Mouse (Mus musculus): Measurements from ENCODE around the gene Cant1.

Cant1 gene

GRCm38 (mm10) chr11:118418834-118419504 lies at the start of gene Cant1:
Cant1 (minus strand) TSS chr11:118419086.
- peaks cover 29% of the 10 kb centered on the region for H3K36me3 ChIP-seq (ENCODE audit: insufficient read depth, low read length)

DNA sequence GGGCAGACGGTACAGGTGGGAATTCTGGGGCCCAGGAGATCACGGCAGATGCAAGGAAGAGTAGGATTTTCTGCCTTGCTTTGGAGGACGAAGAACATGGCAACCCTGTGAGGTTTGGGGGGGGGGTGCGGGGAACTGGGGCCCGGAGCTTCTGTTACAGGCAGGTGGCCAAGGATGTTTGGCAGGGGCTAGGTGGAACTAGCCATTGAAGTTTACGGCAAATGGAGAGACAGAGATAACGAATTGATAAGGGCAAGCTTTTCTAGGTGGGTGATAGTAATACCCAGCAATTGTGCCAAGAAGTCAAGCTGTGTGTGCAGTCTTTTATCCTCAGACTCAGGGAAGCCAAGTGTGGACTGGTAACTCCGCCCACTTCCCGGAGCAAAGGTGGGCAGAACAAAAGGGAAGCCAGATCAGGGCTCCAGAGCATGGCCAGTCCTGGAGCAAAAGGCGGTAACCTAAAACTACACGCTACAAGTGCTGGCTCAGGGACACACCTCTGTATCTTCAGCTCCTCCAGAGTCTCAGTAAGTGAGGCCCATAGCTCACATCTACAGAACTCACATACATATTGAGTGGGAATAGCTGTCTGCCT lies 48.7 kb upstream of the Cant1 start:
- TF ChIP-seq NANOG (IDR thresholded peaks at IDR 0.05; ENCODE audit: borderline replicate concordance, low read length) (no peak), CTCF (conservative IDR thresholded peaks at IDR 0.05; ENCODE audit: low read length) (no peak), POU5F1 (IDR thresholded peaks at IDR 0.05; ENCODE audit: borderline replicate concordance, low read length) (no peak)
- H3K9me3 ChIP-seq (ENCODE audit: low read length) = 0 out of 2 replicates have a peak, but pooled peaks cover 3% of the 10 kb centered on the region

More at GRCm38 (mm10) chr11:118418834-118419504, at the start of gene Cant1:
- TF ChIP-seq POU5F1 (IDR thresholded peaks at IDR 0.05; ENCODE audit: borderline replicate concordance, low read length) (no peak), NANOG (IDR thresholded peaks at IDR 0.05; ENCODE audit: borderline replicate concordance, low read length) (no peak)
- Histone ChIP-seq H3K4me3 (replicated peaks; ENCODE audit: low read length) (peak within 1 kb of the TSS; percentile 98), H3K27me3 (ENCODE audit: insufficient read depth, low read length) (no peaks in the 10 kb centered on the region), H3K4me1 (replicated peaks; ENCODE audit: low read depth, low read length) (peaks cover 44% of the 10 kb centered on the region), H3K9me3 (ENCODE audit: low read length) (no peaks in the 10 kb centered on the region)

DNA sequence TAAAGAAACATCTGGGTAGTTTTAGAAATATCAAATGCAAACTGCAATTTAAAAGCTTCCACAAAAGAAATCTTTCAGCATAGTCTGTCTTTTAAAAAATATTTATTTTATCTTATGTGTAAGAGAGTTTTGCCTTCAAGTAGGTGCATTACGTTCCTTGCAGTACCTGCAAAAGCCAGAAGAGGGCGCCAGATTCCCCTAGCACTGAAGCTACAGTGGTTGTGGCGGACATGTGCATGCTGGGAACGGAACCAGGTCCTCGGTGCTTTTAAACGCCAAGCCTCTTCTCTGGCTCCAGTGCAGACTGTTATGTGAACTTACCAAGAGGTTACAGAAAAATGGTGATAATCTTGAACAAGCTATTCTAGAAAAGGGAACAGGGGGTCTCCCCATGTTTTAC lies 41.4 kb upstream of the Cant1 start:
- H3K36me3 ChIP-seq (ENCODE audit: insufficient read depth, low read length) = no peaks in the 10 kb centered on the region
- H3K4me3 ChIP-seq (replicated peaks; ENCODE audit: low read length) = no peak overlapping the region
- H3K9me3 ChIP-seq (ENCODE audit: low read length) = peaks cover 3% of the 10 kb centered on the region; the same call in 1 of the 2 replicates
- peak; percentile 98 for TF ChIP-seq CTCF (conservative IDR thresholded peaks at IDR 0.05; ENCODE audit: low read length)
- TF ChIP-seq POU5F1 (IDR thresholded peaks at IDR 0.05; ENCODE audit: borderline replicate concordance, low read length) = no peak
- H3K27me3 ChIP-seq (ENCODE audit: insufficient read depth, low read length) = peaks cover 12% of the 10 kb centered on the region; the same call in 1 of the 2 replicates
- H3K4me1 ChIP-seq (replicated peaks; ENCODE audit: low read depth, low read length) = peaks cover 47% of the 10 kb centered on the region

More for the DNA sequence above, 48.7 kb upstream of the Cant1 start:
- peaks cover 13% of the 10 kb centered on the region; the same call in 1 of the 2 replicates for H3K36me3 ChIP-seq (ENCODE audit: insufficient read depth, low read length)
- H3K27me3 ChIP-seq (ENCODE audit: insufficient read depth, low read length) = no peaks in the 10 kb centered on the region
- H3K4me1 ChIP-seq (replicated peaks; ENCODE audit: low read depth, low read length) = peaks cover 54% of the 10 kb centered on the region
- peak overlapping the region; percentile 46 for H3K4me3 ChIP-seq (replicated peaks; ENCODE audit: low read length)

DNA sequence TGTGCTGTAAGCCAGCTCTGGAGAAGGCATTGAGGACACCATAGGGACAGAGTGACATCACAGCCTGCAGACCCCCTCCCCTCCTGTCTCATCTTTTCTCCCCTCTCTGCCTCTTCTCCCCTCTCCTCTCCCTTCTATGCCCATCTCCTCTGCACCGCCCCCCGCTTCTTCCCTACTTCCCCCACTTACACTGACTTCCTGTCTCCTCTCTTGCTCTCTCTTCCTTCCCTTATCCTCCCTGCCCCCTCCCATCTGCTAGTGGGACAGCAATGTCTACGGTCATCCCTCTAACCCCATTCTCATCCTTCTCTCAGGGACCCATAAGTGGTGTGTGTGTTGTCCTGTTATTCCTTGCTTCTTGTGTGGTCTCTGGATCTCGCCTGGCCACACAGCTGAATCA lies 40.6 kb upstream of the Cant1 start:
- Histone ChIP-seq H3K4me3 (replicated peaks; ENCODE audit: low read length) (no peak overlapping the region), H3K36me3 (ENCODE audit: insufficient read depth, low read length) (no peaks in the 10 kb centered on the region), H3K4me1 (replicated peaks; ENCODE audit: low read depth, low read length) (peaks cover 50% of the 10 kb centered on the region), H3K27me3 (ENCODE audit: insufficient read depth, low read length) (peaks cover 12% of the 10 kb centered on the region; the same call in 1 of the 2 replicates), H3K9me3 (ENCODE audit: low read length) (peaks cover 3% of the 10 kb centered on the region; the same call in 1 of the 2 replicates)
- no peak for TF ChIP-seq NANOG (IDR thresholded peaks at IDR 0.05; ENCODE audit: borderline replicate concordance, low read length)
- TF ChIP-seq CTCF (conservative IDR thresholded peaks at IDR 0.05; ENCODE audit: low read length) = no peak
- no peak for TF ChIP-seq POU5F1 (IDR thresholded peaks at IDR 0.05; ENCODE audit: borderline replicate concordance, low read length)

DNA sequence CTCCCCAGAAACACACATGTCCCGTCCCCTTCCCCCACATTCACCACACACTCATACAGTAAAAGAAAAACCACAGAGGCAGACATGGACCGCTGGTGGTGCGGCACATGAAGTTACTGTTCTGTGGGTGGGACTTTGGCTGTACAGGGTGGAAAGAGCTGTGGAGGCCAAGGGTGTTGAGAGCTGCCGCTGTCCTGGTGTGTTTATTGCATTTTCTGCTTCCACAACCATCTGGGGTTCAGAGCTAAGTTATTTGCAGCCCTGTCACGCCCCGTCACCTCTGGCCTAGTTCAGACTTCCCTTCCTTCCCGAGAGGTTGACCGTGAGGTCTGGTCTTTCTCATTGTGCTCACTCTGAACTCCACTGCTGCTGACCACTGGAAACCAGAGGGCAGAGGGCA lies 40.2 kb upstream of the Cant1 start:
- peaks cover 12% of the 10 kb centered on the region; the same call in 1 of the 2 replicates for H3K27me3 ChIP-seq (ENCODE audit: insufficient read depth, low read length)

DNA sequence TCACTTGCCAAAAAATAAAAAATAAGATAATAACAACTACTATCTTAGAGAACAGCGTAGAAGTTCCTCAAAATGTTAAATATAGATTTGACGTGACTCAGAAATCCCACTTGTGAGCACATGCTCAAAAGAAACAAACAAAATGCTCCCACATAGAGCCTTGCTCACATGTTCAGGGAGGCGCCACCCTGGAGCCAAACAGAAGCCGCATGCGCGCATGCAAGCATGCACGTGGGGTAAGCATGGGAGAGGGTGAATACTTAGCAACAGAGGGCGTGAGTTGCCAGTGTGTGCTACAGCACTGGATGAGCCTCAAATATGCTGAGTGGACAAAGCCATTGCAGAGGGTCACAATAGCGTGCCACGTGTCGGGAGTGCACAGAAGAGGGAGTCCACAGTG lies 38.1 kb upstream of the Cant1 start:
- Histone ChIP-seq H3K27me3 (ENCODE audit: insufficient read depth, low read length) (peaks cover 12% of the 10 kb centered on the region; the same call in 1 of the 2 replicates), H3K9me3 (ENCODE audit: low read length) (peaks cover 3% of the 10 kb centered on the region; the same call in 1 of the 2 replicates), H3K36me3 (ENCODE audit: insufficient read depth, low read length) (no peaks in the 10 kb centered on the region), H3K4me1 (replicated peaks; ENCODE audit: low read depth, low read length) (peaks cover 37% of the 10 kb centered on the region), H3K4me3 (replicated peaks; ENCODE audit: low read length) (no peak overlapping the region)
- no peak for TF ChIP-seq POU5F1 (IDR thresholded peaks at IDR 0.05; ENCODE audit: borderline replicate concordance, low read length)
- no peak for TF ChIP-seq NANOG (IDR thresholded peaks at IDR 0.05; ENCODE audit: borderline replicate concordance, low read length)
- TF ChIP-seq CTCF (conservative IDR thresholded peaks at IDR 0.05; ENCODE audit: low read length) = no peak

More for the DNA sequence above, 40.2 kb upstream of the Cant1 start:
- Histone ChIP-seq H3K9me3 (ENCODE audit: low read length) (peaks cover 3% of the 10 kb centered on the region; the same call in 1 of the 2 replicates), H3K4me1 (replicated peaks; ENCODE audit: low read depth, low read length) (peaks cover 51% of the 10 kb centered on the region), H3K4me3 (replicated peaks; ENCODE audit: low read length) (no peak overlapping the region), H3K36me3 (ENCODE audit: insufficient read depth, low read length) (no peaks in the 10 kb centered on the region)
- no peak for TF ChIP-seq NANOG (IDR thresholded peaks at IDR 0.05; ENCODE audit: borderline replicate concordance, low read length)
- TF ChIP-seq POU5F1 (IDR thresholded peaks at IDR 0.05; ENCODE audit: borderline replicate concordance, low read length) = no peak
- TF ChIP-seq CTCF (conservative IDR thresholded peaks at IDR 0.05; ENCODE audit: low read length) = no peak

DNA sequence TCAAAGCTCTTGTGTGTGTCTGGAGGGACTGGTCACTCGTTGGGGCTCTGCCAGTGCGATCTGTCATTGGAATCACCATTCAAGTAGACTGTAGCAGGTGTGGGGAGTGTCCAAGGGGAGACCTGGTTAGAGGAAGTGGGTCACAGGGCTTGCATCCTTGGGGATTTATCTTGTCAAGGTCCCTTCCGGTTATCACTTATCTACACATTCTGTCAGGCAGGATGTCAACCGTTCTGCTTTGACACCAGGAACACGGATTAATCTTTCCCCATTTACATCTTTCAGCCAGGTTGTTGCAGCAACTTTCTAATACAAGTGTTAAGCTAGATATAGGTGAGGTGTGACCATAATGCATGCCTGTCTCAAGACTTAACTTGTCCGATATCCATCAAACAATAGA lies 36.9 kb upstream of the Cant1 start:
- Histone ChIP-seq H3K36me3 (ENCODE audit: insufficient read depth, low read length) (no peaks in the 10 kb centered on the region), H3K4me3 (replicated peaks; ENCODE audit: low read length) (no peak overlapping the region), H3K9me3 (ENCODE audit: low read length) (peaks cover 3% of the 10 kb centered on the region; the same call in 1 of the 2 replicates), H3K4me1 (replicated peaks; ENCODE audit: low read depth, low read length) (peaks cover 31% of the 10 kb centered on the region), H3K27me3 (ENCODE audit: insufficient read depth, low read length) (peaks cover 12% of the 10 kb centered on the region; the same call in 1 of the 2 replicates)
- TF ChIP-seq CTCF (conservative IDR thresholded peaks at IDR 0.05; ENCODE audit: low read length) (no peak), NANOG (IDR thresholded peaks at IDR 0.05; ENCODE audit: borderline replicate concordance, low read length) (no peak), POU5F1 (IDR thresholded peaks at IDR 0.05; ENCODE audit: borderline replicate concordance, low read length) (no peak)

DNA sequence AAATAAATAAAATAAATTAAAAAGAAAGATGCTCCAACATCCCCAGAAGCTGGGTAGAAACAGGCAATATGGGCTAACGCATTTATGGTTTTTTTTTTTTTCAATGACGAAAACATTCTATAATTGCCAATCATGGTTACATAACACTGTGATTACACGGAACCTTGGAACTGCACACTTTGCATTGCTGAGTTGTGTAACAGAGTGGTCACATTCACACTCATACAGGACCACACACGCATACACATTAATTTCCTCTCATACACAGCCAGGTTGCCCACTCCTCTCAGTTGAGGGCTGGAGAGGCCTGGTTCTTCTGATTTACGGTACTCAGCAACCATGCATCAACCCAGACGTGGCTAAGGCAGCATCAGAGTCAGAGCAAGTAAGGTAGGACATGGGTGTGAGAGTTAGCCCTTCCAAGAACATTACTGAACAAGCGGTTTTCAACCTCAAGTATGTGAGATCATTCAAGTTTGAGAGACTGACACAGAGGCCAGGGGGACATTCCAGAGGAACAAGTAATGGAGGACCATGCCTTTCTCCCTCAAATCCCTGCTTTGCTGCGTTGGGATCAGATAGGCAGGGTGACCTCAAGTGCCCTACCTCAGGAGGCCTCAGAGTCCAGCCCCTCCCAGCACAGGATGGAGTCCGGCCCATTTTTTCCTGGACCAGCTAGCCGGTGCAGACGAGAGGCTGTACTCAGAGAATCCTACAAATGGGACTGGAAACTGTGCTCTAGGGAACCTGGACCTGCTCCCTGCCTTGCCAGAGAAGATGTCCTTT lies 35.2 kb upstream of the Cant1 start:
- Histone ChIP-seq H3K9me3 (ENCODE audit: low read length) (no peaks in the 10 kb centered on the region), H3K27me3 (ENCODE audit: insufficient read depth, low read length) (peaks cover 14% of the 10 kb centered on the region), H3K4me1 (replicated peaks; ENCODE audit: low read depth, low read length) (peaks cover 31% of the 10 kb centered on the region), H3K4me3 (replicated peaks; ENCODE audit: low read length) (no peak overlapping the region), H3K36me3 (ENCODE audit: insufficient read depth, low read length) (no peaks in the 10 kb centered on the region)
- no peak for TF ChIP-seq CTCF (conservative IDR thresholded peaks at IDR 0.05; ENCODE audit: low read length)
- no peak for TF ChIP-seq POU5F1 (IDR thresholded peaks at IDR 0.05; ENCODE audit: borderline replicate concordance, low read length)
